Mouse (Mus musculus) myocyte (in vitro differentiated cells): ENCODE results near the gene Gm4301. TPM values are rescaled to one million over a fixed set of nuclear protein-coding genes. Genes with fewer than 3 reads are reported as not detected.
"Not testable (repeated sequence)": the region's sequence is repeated elsewhere in the genome, so short reads cannot be mapped to it uniquely, and the experiment has no call there.

ENCODE experiments used
- H3K27me3 ChIP-seq: one replicate; pipeline ENCODE4 v1.6.1; 2011; ENCODE audit not compliant: control insufficient read depth, insufficient read depth, insufficient read length
- H3K36me3 ChIP-seq: one replicate; pipeline ENCODE4 v1.6.1; 2011; ENCODE audit not compliant: control insufficient read depth, insufficient read depth
- H3K4me2 ChIP-seq: one replicate; pipeline ENCODE4 v1.6.1; 2011; ENCODE audit warnings: low read depth, control low read depth
- H3K4me3 ChIP-seq: one replicate; pipeline ENCODE4 v1.5.1; 2011; ENCODE audit warnings: mild to moderate bottlenecking, control low read depth, moderate library complexity
- H3K79me2 ChIP-seq: one replicate; pipeline ENCODE4 v1.6.1; 2011; ENCODE audit not compliant: control insufficient read depth, insufficient read depth
- H3ac ChIP-seq: one replicate; pipeline ENCODE4 v1.6.1; 2011; ENCODE audit not compliant: control insufficient read depth, insufficient read length
- CEBPB ChIP-seq: IDR thresholded peaks from 2 replicates; pipeline ENCODE4 v1.6.1; 2011; ENCODE audit warnings: mild to moderate bottlenecking, moderate library complexity; ENCODE audit not compliant: poor library complexity, insufficient read depth, severe bottlenecking
- MAX ChIP-seq: IDR thresholded peaks from one replicate; pipeline ENCODE4 v1.6.1; 2011; ENCODE audit warnings: low read depth, mild to moderate bottlenecking, control low read depth
- MYOD1 ChIP-seq, 3 experiments: IDR thresholded peaks; one replicate each; pipeline ENCODE4 v1.6.1; 2011; ENCODE audit warnings: control low read depth in 2 of 3, low read depth in 2 of 3, mild to moderate bottlenecking in 2 of 3, moderate library complexity in 1 of 3; ENCODE audit not compliant: insufficient read length in 2 of 3, control insufficient read depth in 1 of 3
- MYOG ChIP-seq, 3 experiments: IDR thresholded peaks; one replicate each; pipeline ENCODE4 v1.6.1; 2011; ENCODE audit warnings: control low read depth in 2 of 3, low read depth in 2 of 3, mild to moderate bottlenecking in 2 of 3; ENCODE audit not compliant: insufficient read length in 2 of 3, control insufficient read depth in 1 of 3, insufficient read depth in 1 of 3
- TCF12 ChIP-seq: IDR thresholded peaks from one replicate; pipeline ENCODE4 v1.6.1; 2011; ENCODE audit warnings: mild to moderate bottlenecking, control low read depth; ENCODE audit not compliant: poor library complexity, insufficient read depth, severe bottlenecking
- polyA plus RNA-seq: library from polyadenylated mRNA; unstranded; fragments of >200 nt; fragmentation: generic; extraction: Trizol; gene quantifications from one replicate; pipeline ENCODE4 v1.2.1, GENCODE M21; 2012; ENCODE audit warnings: missing spikeins

Gm4301 gene
- not detected for polyA plus RNA-seq

DNA sequence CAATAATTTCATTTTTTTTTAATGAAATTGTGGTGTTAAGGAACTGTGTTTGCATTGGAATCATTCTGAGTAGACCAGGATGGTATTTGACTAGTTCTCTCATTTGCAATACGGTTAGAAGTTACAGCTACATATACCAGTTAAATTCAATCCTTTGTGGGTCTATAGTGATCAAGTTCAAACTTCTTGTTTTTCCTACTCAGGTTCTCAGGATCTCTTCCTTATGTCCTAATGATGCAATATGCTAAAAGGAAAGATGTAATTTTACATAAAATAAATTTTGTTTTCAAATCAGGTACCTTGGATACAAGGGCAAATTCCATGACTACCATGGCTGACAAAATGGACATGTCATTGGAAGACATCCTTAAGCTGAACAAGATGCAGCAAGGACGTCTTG, at the start of gene Gm4301:
Gene Gm4301, plus strand, starts transcription at position 301 of the 400 bp plus-strand sequence.
- H3K4me2 ChIP-seq, H3ac ChIP-seq, H3K4me3 ChIP-seq, H3K79me2 ChIP-seq, H3K36me3 ChIP-seq, H3K27me3 ChIP-seq: not testable (repeated sequence)

DNA sequence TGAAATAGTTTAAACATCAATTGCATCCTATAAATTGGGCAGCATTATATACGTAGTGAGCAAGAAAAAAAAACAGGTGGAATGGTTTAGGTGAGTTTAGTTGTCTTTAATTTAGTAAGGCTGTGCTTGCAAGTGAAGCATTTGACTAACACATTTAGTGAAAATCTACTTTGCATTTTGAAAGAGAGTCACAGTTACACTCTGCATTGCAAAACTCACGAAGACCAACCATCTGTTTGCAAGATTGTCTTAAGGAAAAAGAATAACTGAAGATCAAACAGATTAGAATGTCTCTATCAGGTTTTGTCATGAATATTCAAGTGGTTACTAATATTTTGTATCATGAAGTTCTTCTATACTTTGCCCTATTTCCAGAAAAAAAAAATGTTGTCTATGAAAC, 39.4 kb upstream of the Gm4301 start:
- no peaks in the 10 kb centered on the region for H3K79me2 ChIP-seq
- no peak overlapping the region for H3K4me3 ChIP-seq
- no peaks in the 10 kb centered on the region for H3K36me3 ChIP-seq
- no peak overlapping the region for H3ac ChIP-seq
- no peak overlapping the region for H3K4me2 ChIP-seq
- TF ChIP-seq MAX, result no peak
- TF ChIP-seq MYOD1 (IDR thresholded peaks at IDR 0.05; ENCODE audit: control insufficient read depth in 1 of 3, insufficient read length in 2 of 3, low read depth in 2 of 3), result no peak
- TF ChIP-seq MYOG (IDR thresholded peaks at IDR 0.05; ENCODE audit: control insufficient read depth in 1 of 3, insufficient read depth in 1 of 3, insufficient read length in 2 of 3, low read depth in 2 of 3), result no peak
- no peak for TF ChIP-seq CEBPB
- TF ChIP-seq TCF12, result no peak
- H3K27me3 ChIP-seq, result no peaks in the 10 kb centered on the region

DNA sequence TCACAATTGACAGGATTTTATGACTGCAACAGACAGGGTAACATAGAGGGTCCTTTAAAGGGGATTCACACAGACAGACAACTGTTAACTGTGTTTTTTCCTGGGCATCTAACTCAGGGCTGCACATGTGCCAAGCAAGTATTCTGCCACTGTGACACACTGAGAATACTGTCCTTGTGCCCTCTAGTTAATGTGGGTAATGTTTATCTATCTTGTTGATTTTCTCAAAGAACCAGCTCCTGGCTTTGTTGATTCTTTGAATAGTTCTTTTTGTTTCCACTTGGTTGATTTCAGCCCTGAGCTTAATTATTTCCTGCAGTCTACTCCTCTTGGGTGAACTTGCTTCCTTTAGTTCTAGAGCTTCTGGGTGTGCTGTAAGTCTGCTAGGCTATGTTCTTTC, 35.4 kb upstream of the Gm4301 start:
- not testable (repeated sequence) for H3K36me3 ChIP-seq, H3ac ChIP-seq, H3K4me2 ChIP-seq, H3K4me3 ChIP-seq, H3K79me2 ChIP-seq, H3K27me3 ChIP-seq

DNA sequence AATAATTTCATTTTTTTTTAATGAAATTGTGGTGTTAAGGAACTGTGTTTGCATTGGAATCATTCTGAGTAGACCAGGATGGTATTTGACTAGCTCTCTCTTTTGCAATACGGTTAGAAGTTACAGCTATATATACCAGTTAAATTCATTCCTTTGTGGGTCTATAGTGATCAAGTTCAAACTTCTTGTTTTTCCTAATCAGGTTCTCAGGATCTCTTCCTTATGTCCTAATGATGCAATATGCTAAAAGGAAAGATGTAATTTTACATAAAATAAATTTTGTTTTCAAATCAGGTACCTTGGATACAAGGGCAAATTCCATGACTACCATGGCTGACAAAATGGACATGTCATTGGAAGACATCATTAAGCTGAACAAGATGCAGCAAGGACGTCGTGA, 5.1 kb downstream of the Gm4301 start, which contains the start of gene Gm4302:
Gene Gm4302, plus strand, starts transcription at position 301 of the 400 bp plus-strand sequence.
- not testable (repeated sequence) for H3K79me2 ChIP-seq, H3K27me3 ChIP-seq, H3ac ChIP-seq, H3K4me3 ChIP-seq, H3K4me2 ChIP-seq, H3K36me3 ChIP-seq

DNA sequence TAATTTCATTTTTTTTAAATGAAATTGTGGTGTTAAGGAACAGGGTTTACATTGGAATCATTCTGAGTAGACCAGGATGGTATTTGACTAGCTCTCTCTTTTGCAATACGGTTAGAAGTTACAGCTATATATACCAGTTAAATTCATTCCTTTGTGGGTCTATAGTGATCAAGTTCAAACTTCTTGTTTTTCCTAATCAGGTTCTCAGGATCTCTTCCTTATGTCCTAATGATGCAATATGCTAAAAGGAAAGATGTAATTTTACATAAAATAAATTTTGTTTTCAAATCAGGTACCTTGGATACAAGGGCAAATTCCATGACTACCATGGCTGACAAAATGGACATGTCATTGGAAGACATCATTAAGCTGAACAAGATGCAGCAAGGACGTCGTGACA, 10.2 kb downstream of the Gm4301 start, which contains the start of gene Gm4303:
Gene Gm4303, plus strand, starts transcription at position 301 of the 400 bp plus-strand sequence.
- H3K4me3 ChIP-seq, H3K4me2 ChIP-seq, H3K36me3 ChIP-seq, H3K27me3 ChIP-seq, H3ac ChIP-seq, H3K79me2 ChIP-seq: not testable (repeated sequence)

DNA sequence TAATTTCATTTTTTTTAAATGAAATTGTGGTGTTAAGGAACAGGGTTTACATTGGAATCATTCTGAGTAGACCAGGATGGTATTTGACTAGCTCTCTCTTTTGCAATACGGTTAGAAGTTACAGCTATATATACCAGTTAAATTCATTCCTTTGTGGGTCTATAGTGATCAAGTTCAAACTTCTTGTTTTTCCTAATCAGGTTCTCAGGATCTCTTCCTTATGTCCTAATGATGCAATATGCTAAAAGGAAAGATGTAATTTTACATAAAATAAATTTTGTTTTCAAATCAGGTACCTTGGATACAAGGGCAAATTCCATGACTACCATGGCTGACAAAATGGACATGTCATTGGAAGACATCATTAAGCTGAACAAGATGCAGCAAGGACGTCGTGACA, 15.3 kb downstream of the Gm4301 start, which contains the start of gene Gm4305:
Gene Gm4305, plus strand, starts transcription at position 301 of the 400 bp plus-strand sequence.
- H3K4me2 ChIP-seq, H3K4me3 ChIP-seq, H3K79me2 ChIP-seq, H3K36me3 ChIP-seq, H3K27me3 ChIP-seq, H3ac ChIP-seq: not testable (repeated sequence)

DNA sequence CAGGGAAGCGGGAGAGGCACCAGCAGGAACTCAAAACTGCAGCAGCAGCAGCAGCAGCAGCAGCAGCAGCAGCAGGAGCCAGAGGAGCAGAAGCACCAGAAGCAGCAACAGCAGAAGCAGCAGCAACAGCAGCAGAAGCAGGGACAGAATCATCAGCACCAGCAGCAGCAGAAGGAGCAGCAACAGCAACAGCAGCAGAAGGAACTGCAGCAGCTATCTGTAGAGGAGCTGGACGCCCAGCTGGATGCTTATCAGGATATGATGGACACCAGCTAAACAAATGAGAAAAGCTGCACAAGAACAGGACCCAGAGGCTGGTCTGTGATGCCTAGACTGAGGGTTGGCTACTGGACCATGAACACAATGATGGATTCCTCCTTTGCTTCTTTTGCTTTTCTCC, 21.4 kb downstream of the Gm4301 start:
- not testable (repeated sequence) for H3K79me2 ChIP-seq, H3K36me3 ChIP-seq, H3K4me2 ChIP-seq, H3K27me3 ChIP-seq, H3K4me3 ChIP-seq, H3ac ChIP-seq

DNA sequence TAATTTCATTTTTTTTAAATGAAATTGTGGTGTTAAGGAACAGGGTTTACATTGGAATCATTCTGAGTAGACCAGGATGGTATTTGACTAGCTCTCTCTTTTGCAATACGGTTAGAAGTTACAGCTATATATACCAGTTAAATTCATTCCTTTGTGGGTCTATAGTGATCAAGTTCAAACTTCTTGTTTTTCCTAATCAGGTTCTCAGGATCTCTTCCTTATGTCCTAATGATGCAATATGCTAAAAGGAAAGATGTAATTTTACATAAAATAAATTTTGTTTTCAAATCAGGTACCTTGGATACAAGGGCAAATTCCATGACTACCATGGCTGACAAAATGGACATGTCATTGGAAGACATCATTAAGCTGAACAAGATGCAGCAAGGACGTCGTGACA, 25.6 kb downstream of the Gm4301 start, which contains the start of gene Gm4307:
Gene Gm4307, plus strand, starts transcription at position 301 of the 400 bp plus-strand sequence.
- not testable (repeated sequence) for H3K27me3 ChIP-seq, H3ac ChIP-seq, H3K4me3 ChIP-seq, H3K79me2 ChIP-seq, H3K36me3 ChIP-seq, H3K4me2 ChIP-seq

DNA sequence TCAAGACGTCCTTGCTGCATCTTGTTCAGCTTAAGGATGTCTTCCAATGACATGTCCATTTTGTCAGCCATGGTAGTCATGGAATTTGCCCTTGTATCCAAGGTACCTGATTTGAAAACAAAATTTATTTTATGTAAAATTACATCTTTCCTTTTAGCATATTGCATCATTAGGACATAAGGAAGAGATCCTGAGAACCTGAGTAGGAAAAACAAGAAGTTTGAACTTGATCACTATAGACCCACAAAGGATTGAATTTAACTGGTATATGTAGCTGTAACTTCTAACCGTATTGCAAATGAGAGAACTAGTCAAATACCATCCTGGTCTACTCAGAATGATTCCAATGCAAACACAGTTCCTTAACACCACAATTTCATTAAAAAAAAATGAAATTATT, 47.0 kb downstream of the Gm4301 start, which contains the start of gene Gm4312:
Gene Gm4312, minus strand, starts transcription at position 101 of the 400 bp plus-strand sequence.
- H3ac ChIP-seq, H3K4me3 ChIP-seq, H3K4me2 ChIP-seq, H3K36me3 ChIP-seq, H3K79me2 ChIP-seq, H3K27me3 ChIP-seq: not testable (repeated sequence)

Other genes with a start within 250 kb of the Gm4301 start
- not detected for gene Gm4302, start 5.2 kb downstream of the Gm4301 start, polyA plus RNA-seq
- gene Gm4303, start 10.3 kb downstream of the Gm4301 start, polyA plus RNA-seq, result not detected
- not detected for gene Gm4305, start 15.4 kb downstream of the Gm4301 start, polyA plus RNA-seq
- not detected for gene Gm4307, start 25.7 kb downstream of the Gm4301 start, polyA plus RNA-seq
- gene Gm4312, start 46.9 kb downstream of the Gm4301 start, polyA plus RNA-seq, result not detected
- 2.1 TPM for gene Tmtc3, start 151.7 kb downstream of the Gm4301 start, polyA plus RNA-seq
- 0.89 TPM for gene Cep290, start 151.9 kb downstream of the Gm4301 start, polyA plus RNA-seq